Mouse (Mus musculus) hindbrain, embryonic 14.5 days (tissue): Measurements from ENCODE around the gene Nhsl1. TPM values are rescaled to one million over a fixed set of nuclear protein-coding genes. Genes with fewer than 3 reads are reported as not detected.

Source experiments
- ATAC-seq: fragments of 200-750 bp; cut with Nextera tagmentation; 2 replicates; pipeline ENCODE4 v1.8.0; 2017; ENCODE audit warnings: moderate number of reproducible peaks, mild to moderate bottlenecking, moderate TSS enrichment, moderate library complexity; ENCODE audit not compliant: low FRiP score
- DNase-seq: peaks from one replicate; pipeline ENCODE4 v3.0.0-alpha.2; 2015; ENCODE audit warnings: low spot score
- H3K27ac ChIP-seq: fragments of 300-500 bp; sonication (generic); 2 replicates; pipeline ENCODE4 v1.5.1; 2014; ENCODE audit warnings: mild to moderate bottlenecking, moderate library complexity
- H3K27me3 ChIP-seq: fragments of 300-500 bp; sonication (generic); 2 replicates; pipeline ENCODE4 v1.6.1; 2014; ENCODE audit warnings: mild to moderate bottlenecking, low read length, mixed read lengths; ENCODE audit not compliant: control insufficient read depth, insufficient read depth
- H3K36me3 ChIP-seq: fragments of 300-500 bp; sonication (generic); replicated peaks from 2 replicates; pipeline ENCODE4 v1.6.1; 2014; ENCODE audit not compliant: control insufficient read depth, insufficient read depth
- H3K4me1 ChIP-seq: fragments of 300-500 bp; sonication (generic); replicated peaks from 2 replicates; pipeline ENCODE4 v1.6.1; 2014; ENCODE audit warnings: antibody characterized with exemption, low read length, mixed read lengths; ENCODE audit not compliant: control insufficient read depth, insufficient read depth
- H3K4me2 ChIP-seq: fragments of 300-500 bp; sonication (generic); replicated peaks from 2 replicates; pipeline ENCODE4 v1.6.1; 2014; ENCODE audit warnings: mild to moderate bottlenecking, moderate library complexity
- H3K4me3 ChIP-seq: fragments of 300-500 bp; sonication (generic); replicated peaks from 2 replicates; pipeline ENCODE4 v1.5.1; 2014; ENCODE audit warnings: mild to moderate bottlenecking, low read length
- H3K9ac ChIP-seq: fragments of 300-500 bp; sonication (generic); 2 replicates; pipeline ENCODE4 v1.6.1; 2014
- H3K9me3 ChIP-seq: fragments of 300-500 bp; sonication (generic); 2 replicates; pipeline ENCODE4 v1.6.1; 2016; ENCODE audit warnings: low read length; ENCODE audit not compliant: control insufficient read depth
- WGBS: fragments of 180-500 bp; shearing (Covaris S2); extraction: QIAGEN DNeasy Blood & Tissue Kit; methylation state at CpG from one replicate; pipeline ENCODE4 v1.1.7; 2014; 5-methylcytosine and 5-hydroxymethylcytosine counted together
- polyA plus RNA-seq: library from polyadenylated mRNA; unstranded; fragments of >200 nt; fragmentation: Nextera tagmentation; extraction: Ambion mirVana; gene quantifications from 2 replicates; pipeline ENCODE4 v1.2.1, GENCODE M21; 2014

Gene Nhsl1
- 17.7 and 17.8 TPM in 2 replicates for polyA plus RNA-seq

DNA sequence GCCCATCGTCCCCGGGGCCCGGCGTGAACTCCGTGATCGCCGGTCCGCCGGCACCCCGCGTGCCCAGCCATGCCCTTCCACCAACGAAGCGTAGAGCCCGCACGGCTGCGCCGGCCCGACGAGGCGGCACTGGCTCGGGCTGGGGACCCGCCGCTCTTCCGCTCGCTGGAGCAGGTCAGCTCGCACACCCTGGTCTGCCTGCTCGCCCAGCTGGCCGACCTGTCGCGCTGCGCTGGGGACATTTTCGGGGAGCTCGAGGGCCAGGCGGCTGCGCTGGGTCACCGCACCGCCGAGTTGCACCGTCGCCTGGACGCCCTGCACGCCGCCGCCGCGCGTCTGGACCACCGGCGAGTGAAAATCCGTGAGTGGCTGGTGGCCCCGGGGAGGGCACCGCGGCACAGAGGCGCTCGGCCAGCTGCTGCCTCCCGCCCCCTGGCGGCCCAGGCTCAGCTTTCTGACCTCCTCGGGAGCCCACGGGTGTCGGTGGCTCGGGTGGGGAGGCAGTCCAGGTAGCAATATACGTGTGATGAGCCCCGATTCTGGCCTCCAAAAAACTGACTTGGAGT lies at the start of gene Nhsl1:
Gene Nhsl1, plus strand, starts transcription at position 70 of the 566 bp plus-strand sequence.
- Histone ChIP-seq H3K4me1 (peaks cover 5% of the 10 kb centered on the region), H3K27ac (peak within 1 kb of the TSS; percentile 64), H3K9me3 (no peaks in the 10 kb centered on the region), H3K36me3 (no peaks in the 10 kb centered on the region), H3K27me3 (no peaks in the 10 kb centered on the region), H3K4me3 (peak within 1 kb of the TSS; percentile 86), H3K4me2 (peak within 1 kb of the TSS; percentile 98), H3K9ac (peak within 1 kb of the TSS; percentile 84)
- 1% methylated on average over 57 of the region's 63 CpGs for WGBS
- DNase-seq: peak; percentile 71
- peak; percentile 83 for ATAC-seq

DNA sequence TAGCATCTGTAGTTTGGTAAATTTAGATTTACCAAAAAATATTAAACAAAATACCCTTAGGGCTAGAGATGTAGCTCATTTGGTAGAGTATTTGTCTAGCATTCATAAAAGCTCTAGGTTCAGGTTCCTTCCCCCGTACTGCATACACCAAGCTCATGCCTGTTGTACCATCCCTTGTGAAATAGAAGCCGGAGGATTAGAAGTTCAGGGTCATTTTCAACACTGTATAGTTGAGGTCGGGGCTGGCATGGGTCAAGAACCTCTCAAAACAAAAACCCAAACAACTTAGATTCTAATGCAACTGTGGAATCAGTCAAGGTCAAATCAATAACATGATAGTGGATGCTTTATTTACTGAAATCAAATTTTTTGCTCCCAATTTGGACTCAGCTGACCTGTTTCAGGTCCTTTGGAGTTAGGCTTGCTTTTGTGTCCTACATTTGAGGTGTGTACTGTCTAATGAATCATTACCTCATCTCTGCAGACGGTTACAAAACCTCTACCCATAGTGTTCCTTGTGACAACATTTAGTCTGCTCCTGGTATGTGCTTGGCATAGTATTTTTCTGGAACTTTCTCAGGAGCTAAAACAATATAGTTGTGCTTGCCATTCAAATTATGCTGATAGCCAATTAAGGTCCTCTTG lies 42.6 kb upstream of the Nhsl1 start:
- Histone ChIP-seq H3K27me3 (no peaks in the 10 kb centered on the region), H3K4me3 (no peak overlapping the region), H3K4me2 (no peak overlapping the region), H3K9me3 (no peaks in the 10 kb centered on the region), H3K4me1 (no peaks in the 10 kb centered on the region), H3K9ac (no peak overlapping the region), H3K36me3 (no peaks in the 10 kb centered on the region), H3K27ac (no peak overlapping the region)
- no peak for DNase-seq
- ATAC-seq: no peak
- WGBS: 90% methylated on average over 4 of the region's 4 CpGs

DNA sequence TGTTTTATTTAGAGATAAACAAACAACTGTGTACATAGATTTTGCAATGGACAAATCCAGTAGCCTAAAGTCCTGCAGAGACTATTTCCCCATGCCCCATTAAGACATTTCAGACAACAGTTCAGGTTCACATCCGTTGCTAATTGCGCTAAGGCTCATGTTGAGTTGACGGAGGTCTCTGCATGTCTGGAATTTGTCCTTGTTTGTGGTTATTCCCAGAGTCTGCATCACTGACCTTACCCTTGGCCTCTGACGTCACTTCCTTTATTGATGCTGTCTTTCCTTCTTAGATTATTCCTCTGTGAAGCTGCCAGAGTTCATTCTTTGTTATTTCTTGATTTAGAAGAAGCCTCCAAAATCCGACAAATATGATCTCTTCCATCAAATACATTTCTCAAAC lies 34.8 kb upstream of the Nhsl1 start:
- WGBS: 84% methylated on average over 5 of the region's 5 CpGs

DNA sequence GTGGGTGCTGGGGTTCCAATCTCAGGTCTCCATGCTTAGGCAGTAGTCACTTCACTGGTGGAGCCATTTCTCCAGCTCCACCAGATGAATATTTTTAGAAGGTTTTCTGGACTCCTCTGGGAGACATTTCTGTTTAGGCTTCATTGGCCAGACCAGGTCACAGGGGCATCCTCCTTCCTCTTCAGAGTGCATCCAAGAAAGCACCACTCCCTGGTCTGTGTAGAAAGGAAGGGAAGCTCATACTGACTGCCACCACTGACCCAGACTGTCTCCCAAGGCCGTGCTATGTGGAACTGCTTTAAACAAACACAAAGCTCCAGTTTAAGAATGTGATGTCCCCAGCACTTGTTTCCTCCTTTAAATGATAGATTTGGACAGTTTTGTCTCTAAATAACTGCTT lies 29.3 kb upstream of the Nhsl1 start:
- WGBS: 70% methylated on average over 1 of the region's 1 CpGs
- Histone ChIP-seq H3K27ac (no peak overlapping the region), H3K9ac (no peak overlapping the region), H3K4me1 (no peaks in the 10 kb centered on the region), H3K4me3 (no peak overlapping the region), H3K36me3 (no peaks in the 10 kb centered on the region), H3K4me2 (no peak overlapping the region), H3K9me3 (no peaks in the 10 kb centered on the region), H3K27me3 (no peaks in the 10 kb centered on the region)
- ATAC-seq (no peak), DNase-seq (no peak)

More for the DNA sequence above, 34.8 kb upstream of the Nhsl1 start:
- Histone ChIP-seq H3K9me3 (no peaks in the 10 kb centered on the region), H3K4me3 (no peak overlapping the region), H3K4me1 (no peaks in the 10 kb centered on the region), H3K4me2 (no peak overlapping the region), H3K27me3 (no peaks in the 10 kb centered on the region), H3K9ac (no peak overlapping the region), H3K27ac (no peak overlapping the region), H3K36me3 (no peaks in the 10 kb centered on the region)
- DNase-seq (no peak), ATAC-seq (no peak)

DNA sequence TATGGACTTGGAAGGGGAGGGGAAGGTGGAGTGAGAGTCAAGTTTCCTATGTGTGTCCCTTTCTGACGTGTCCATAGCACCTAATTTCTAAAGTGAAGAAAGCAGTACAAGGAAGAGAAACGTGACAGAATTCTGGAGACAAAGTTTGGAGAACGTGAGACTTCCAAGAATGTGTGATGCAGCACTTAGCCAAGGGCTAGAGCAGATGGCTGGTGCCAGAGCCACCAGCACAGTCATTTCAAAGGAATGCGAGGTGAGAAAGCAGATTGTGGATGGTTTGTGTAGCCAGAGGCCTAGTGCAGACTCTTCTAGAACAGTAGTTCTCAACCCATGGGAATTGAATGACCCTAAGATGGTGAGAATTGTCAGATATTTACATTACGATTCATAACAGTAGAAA lies 13.7 kb upstream of the Nhsl1 start:
- no peaks in the 10 kb centered on the region for H3K36me3 ChIP-seq
- H3K27ac ChIP-seq: no peak overlapping the region
- H3K9ac ChIP-seq: no peak overlapping the region
- no peaks in the 10 kb centered on the region for H3K4me1 ChIP-seq
- H3K4me3 ChIP-seq: no peak overlapping the region
- no peaks in the 10 kb centered on the region for H3K9me3 ChIP-seq
- DNase-seq (no peak), ATAC-seq (no peak)
- WGBS: 90% methylated on average over 5 of the region's 5 CpGs
- no peak overlapping the region for H3K4me2 ChIP-seq
- H3K27me3 ChIP-seq: no peaks in the 10 kb centered on the region

DNA sequence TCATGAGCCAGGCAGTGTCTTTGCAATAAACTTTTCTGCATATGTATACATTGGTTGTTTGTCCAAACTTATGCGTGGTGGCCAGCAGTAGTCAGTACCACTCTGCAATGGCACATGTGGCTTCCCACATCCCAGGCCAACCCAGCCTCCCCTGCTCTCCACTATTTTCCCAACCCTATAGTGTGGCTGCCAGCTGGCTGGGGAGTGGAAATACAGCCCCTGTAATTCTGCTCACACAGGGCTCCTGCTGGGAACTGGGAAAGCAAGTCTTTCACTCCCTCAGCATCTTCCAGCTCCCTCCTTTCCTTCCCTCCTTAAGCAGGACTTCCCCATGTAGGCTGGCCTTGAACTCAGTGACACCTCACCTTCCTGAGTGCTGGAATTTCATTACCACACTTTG lies 3.7 kb upstream of the Nhsl1 start:
- Histone ChIP-seq H3K9me3 (no peaks in the 10 kb centered on the region), H3K4me1 (peaks cover 5% of the 10 kb centered on the region), H3K27ac (no peak overlapping the region), H3K4me2 (no peak overlapping the region), H3K4me3 (no peak overlapping the region), H3K9ac (no peak overlapping the region), H3K36me3 (no peaks in the 10 kb centered on the region), H3K27me3 (no peaks in the 10 kb centered on the region)
- WGBS: 90% methylated on average over 1 of the region's 1 CpGs
- DNase-seq (no peak), ATAC-seq (no peak)

DNA sequence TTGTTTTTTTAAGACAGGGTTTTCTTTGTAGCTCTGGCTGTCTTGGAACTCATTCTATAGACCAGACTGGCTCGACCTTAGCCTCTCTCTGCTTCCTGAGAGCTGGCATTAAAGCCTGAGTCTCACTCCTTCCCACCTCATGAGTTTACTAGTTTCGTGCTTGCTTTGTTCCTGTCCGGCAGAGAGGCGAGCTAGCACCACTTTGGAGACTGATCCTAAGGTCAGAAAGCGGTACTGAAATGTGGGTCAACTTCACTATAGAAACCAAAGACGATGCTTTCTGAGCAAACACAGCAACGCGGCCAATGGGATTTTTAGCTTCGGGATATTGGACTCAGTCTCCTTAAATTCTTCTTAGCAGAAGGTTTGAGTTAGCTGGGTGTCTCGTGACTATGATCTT lies 1.3 kb upstream of the Nhsl1 start:
- Histone ChIP-seq H3K9ac (no peak overlapping the region), H3K36me3 (no peaks in the 10 kb centered on the region), H3K9me3 (no peaks in the 10 kb centered on the region), H3K27me3 (no peaks in the 10 kb centered on the region), H3K27ac (no peak overlapping the region), H3K4me1 (peaks cover 5% of the 10 kb centered on the region), H3K4me2 (peak overlapping the region; percentile 98), H3K4me3 (peak overlapping the region; percentile 86; the same call in 1 of the 2 replicates)
- DNase-seq (no peak), ATAC-seq (no peak)
- 42% methylated on average over 10 of the region's 10 CpGs for WGBS

DNA sequence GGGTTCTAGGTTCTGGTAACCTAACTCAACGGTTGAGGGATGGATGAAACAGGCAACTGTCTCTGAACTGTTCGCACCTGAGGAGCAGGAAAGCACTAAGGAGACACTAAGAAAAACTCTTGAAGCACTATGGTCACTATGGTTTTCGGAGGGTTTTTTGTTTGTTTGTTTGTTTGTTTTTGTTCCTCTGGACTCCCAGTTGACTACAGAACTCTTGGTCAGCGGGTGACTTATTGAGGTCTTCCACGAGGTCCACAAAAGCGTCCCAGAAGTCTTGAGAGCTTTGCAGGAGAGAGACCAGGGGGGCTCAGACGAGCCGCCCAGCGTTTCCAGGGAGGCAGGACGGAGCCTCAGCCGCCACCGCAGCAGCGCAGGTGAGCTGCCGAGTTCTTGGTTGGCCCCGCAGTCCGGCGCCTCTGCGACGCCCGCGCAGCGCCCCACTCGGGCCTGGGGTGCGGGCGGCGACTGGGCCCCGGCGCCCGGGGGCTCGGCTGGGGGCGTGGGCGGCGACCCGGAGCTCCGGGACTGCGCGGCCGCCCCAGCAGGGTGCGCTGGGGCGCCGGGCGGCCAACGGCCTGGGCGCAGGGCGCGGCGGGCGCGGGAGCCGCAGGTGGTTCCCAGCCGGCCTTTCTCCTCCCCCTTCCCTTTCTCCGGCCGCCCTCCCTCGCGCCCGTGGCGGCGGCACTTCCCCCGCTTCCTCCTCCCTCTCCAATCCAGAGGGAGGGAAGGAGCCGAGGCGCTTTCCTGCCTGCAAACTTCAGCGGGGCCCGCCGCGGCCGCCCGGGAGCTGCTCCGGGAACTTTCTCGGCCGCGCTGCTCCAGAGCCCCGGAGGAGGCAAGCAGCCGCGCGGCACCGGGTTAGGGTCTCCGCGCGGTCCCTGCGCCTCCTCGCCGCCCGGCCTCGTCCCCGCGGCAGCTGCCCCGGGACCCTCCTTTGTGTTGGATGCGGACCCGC lies 547 bp upstream of the Nhsl1 start:
- peak overlapping the region; percentile 86 for H3K4me3 ChIP-seq
- peak; percentile 78 for ATAC-seq
- peak overlapping the region; percentile 84 for H3K9ac ChIP-seq
- DNase-seq: peak; percentile 48
- 2% methylated on average over 71 of the region's 89 CpGs for WGBS
- H3K27me3 ChIP-seq: no peaks in the 10 kb centered on the region
- H3K4me1 ChIP-seq: peaks cover 5% of the 10 kb centered on the region
- no peaks in the 10 kb centered on the region for H3K9me3 ChIP-seq
- peak overlapping the region; percentile 98 for H3K4me2 ChIP-seq
- peak overlapping the region; percentile 64 for H3K27ac ChIP-seq
- no peaks in the 10 kb centered on the region for H3K36me3 ChIP-seq

DNA sequence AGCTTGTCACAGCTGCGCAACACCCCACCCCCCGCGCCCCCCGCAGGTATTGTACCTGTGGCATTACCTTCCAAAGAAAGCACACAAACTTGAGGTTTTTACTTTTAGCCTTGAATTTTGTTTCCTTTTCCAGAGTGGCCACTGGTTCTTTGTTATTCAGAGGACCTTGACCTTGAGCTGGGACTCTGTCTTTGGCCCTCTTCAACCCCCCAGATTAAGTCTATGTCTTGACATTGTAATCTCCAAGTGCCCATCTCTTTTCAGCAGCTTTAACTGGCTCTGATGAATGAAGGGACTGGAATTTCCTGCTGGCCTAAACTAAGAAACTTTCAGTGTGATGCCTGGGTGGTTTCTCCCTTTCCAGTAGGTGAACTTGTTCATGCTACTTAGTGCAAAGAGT lies 906 bp downstream of the Nhsl1 start:
- peak overlapping the region; percentile 86 for H3K4me3 ChIP-seq
- H3K27ac ChIP-seq: no peak overlapping the region
- H3K9ac ChIP-seq: peak overlapping the region; percentile 84
- no peak for DNase-seq
- peak overlapping the region; percentile 98 for H3K4me2 ChIP-seq
- WGBS: 24% methylated on average over 4 of the region's 4 CpGs
- no peaks in the 10 kb centered on the region for H3K9me3 ChIP-seq
- H3K36me3 ChIP-seq: no peaks in the 10 kb centered on the region
- ATAC-seq: no peak
- H3K4me1 ChIP-seq: peaks cover 5% of the 10 kb centered on the region
- no peaks in the 10 kb centered on the region for H3K27me3 ChIP-seq
